Comparison of ENCODE assay signal across 12 mouse cellular contexts in genomic region chr1:170963087-170963486, GRCm38 (mm10). TPM values are rescaled to one million over a fixed set of nuclear protein-coding genes. Genes with fewer than 3 reads are reported as not detected.
DNase-seq lines count a peak whose midpoint lies in the region; ATAC-seq and TF ChIP-seq lines count a peak whose summit lies in the region.
"Had no signal": no experiment of that assay in that cellular context is flagged by ENCODE, and none has a peak within 500 bp of the region (broad histone marks: within the 10 kb centered on the region; RNA-seq: fewer than 3 reads in every experiment).

No protein-coding gene starts in this region.

- H3K27ac ChIP-seq in heart, embryonic 16.5 days (ENCODE audit: low read length), result peak overlapping the region; percentile 82; the same call in 1 of the 2 replicates
- H3K27ac ChIP-seq in lung, embryonic 15.5 days, result no peak overlapping the region
- H3K27ac ChIP-seq in MEL (ENCODE audit: control insufficient read depth, low read depth, low read length), result peak overlapping the region; percentile 82
- H3K27ac ChIP-seq in intestine, embryonic 15.5 days, result no peak overlapping the region

- no peaks in the 10 kb centered on the region for H3K36me3 ChIP-seq in heart, embryonic 16.5 days (ENCODE audit: control insufficient read depth, insufficient read depth)
- no peaks in the 10 kb centered on the region for H3K36me3 ChIP-seq in lung, embryonic 15.5 days
- peaks cover 0 to 37% of the 10 kb centered on the region in 2 experiments; a peak in 2 of 4 replicates for H3K36me3 ChIP-seq in MEL (ENCODE audit: control insufficient read depth in 1 of 2, insufficient read depth in 2 of 2, low read length in 2 of 2)
- H3K36me3 ChIP-seq in intestine, embryonic 15.5 days, result no peaks in the 10 kb centered on the region

- 55% methylated on average over 7 of the region's 7 CpGs for WGBS in heart, embryonic 16.5 days
- WGBS in lung, embryonic 15.5 days, result 53% methylated on average over 7 of the region's 7 CpGs
- 64% methylated on average over 7 of the region's 7 CpGs for WGBS in intestine, embryonic 15.5 days

- no peak for TF ChIP-seq EP300 in MEL (IDR thresholded peaks at IDR 0.05; ENCODE audit: low read depth in 1 of 2, low read length in 2 of 2)

- no peaks in the 10 kb centered on the region for H3K27me3 ChIP-seq in heart, embryonic 16.5 days (ENCODE audit: control insufficient read depth, insufficient read depth, low read length)
- H3K27me3 ChIP-seq in lung, embryonic 15.5 days, result no peaks in the 10 kb centered on the region
- H3K27me3 ChIP-seq in MEL (ENCODE audit: control insufficient read depth in 1 of 2, insufficient read depth in 2 of 2, low read length in 2 of 2), result no peaks in the 10 kb centered on the region
- H3K27me3 ChIP-seq in intestine, embryonic 15.5 days (replicated peaks), result no peaks in the 10 kb centered on the region

- intact Hi-C loops in heart, postnatal 36 days (cut with DNase I), result no loop called here

- ATAC-seq in heart, embryonic 16.5 days (replicated peaks; ENCODE audit: extremely low read depth, insufficient read depth, low FRiP score), result peak; percentile 66; the same call in 1 of the 2 replicates
- ATAC-seq in lung, embryonic 15.5 days (ENCODE audit: borderline replicate concordance, extremely low read depth, low FRiP score, low TSS enrichment), result peak; percentile 70; the same call in 1 of the 2 replicates
- ATAC-seq in intestine, embryonic 15.5 days, result peak; percentile 67

- no peak overlapping the region for H3K4me2 ChIP-seq in heart, embryonic 16.5 days (ENCODE audit: low read depth, low read length)
- H3K4me2 ChIP-seq in lung, embryonic 15.5 days, result no peak overlapping the region
- no peak overlapping the region for H3K4me2 ChIP-seq in intestine, embryonic 15.5 days (replicated peaks)

- H3K4me3 ChIP-seq in heart, embryonic 16.5 days (ENCODE audit: low read length), result no peak overlapping the region
- no peak overlapping the region for H3K4me3 ChIP-seq in lung, embryonic 15.5 days
- no peak overlapping the region for H3K4me3 ChIP-seq in MEL (ENCODE audit: control insufficient read depth in 1 of 2, insufficient read depth in 1 of 2, low read depth in 2 of 2, low read length in 2 of 2)
- no peak overlapping the region for H3K4me3 ChIP-seq in intestine, embryonic 15.5 days (replicated peaks)

- peaks cover 23% of the 10 kb centered on the region for H3K4me1 ChIP-seq in heart, embryonic 16.5 days (ENCODE audit: control insufficient read depth, insufficient read depth, low read length)
- H3K4me1 ChIP-seq in lung, embryonic 15.5 days, result peaks cover 7% of the 10 kb centered on the region
- peaks cover 24 to 35% of the 10 kb centered on the region in 2 experiments for H3K4me1 ChIP-seq in MEL (ENCODE audit: control insufficient read depth in 1 of 2, insufficient read depth in 2 of 2, low read length in 2 of 2)
- H3K4me1 ChIP-seq in intestine, embryonic 15.5 days (replicated peaks), result no peaks in the 10 kb centered on the region; the same call in 1 of the 2 replicates

- TF ChIP-seq POLR2A in MEL (IDR thresholded peaks at IDR 0.05; ENCODE audit: control insufficient read depth in 1 of 2, insufficient read depth in 1 of 2, low read depth in 1 of 2, low read length in 2 of 2, poor library complexity in 1 of 2), result no peak

- no peak for TF ChIP-seq CTCF in MEL (IDR thresholded peaks at IDR 0.05 in 2 of 3, conservative IDR thresholded peaks at IDR 0.05 in 1 of 3; ENCODE audit: control insufficient read depth in 1 of 3, insufficient read depth in 1 of 3, low read depth in 2 of 3, low read length in 3 of 3, poor library complexity in 1 of 3, severe bottlenecking in 1 of 3)

- DNase-seq in heart, postnatal 36 days, result no peak
- DNase-seq in lung, postnatal 4 days, result no peak
- peak; percentile 27 for DNase-seq in MEL (ENCODE audit: low read depth, low spot score)
- DNase-seq in cerebellum, adult 9-10 months, result no peak
- DNase-seq: cerebellum, postnatal 25 days; thymus, postnatal 25 days had no signal

- no peak overlapping the region for H3K9ac ChIP-seq in heart, embryonic 16.5 days (ENCODE audit: low read length)
- H3K9ac ChIP-seq in lung, embryonic 15.5 days, result no peak overlapping the region
- H3K9ac ChIP-seq in MEL (ENCODE audit: control insufficient read depth, low read depth, low read length, poor library complexity, severe bottlenecking), result no peak overlapping the region
- no peak overlapping the region for H3K9ac ChIP-seq in intestine, embryonic 15.5 days

- H3K79me2 ChIP-seq in MEL (ENCODE audit: control insufficient read depth, insufficient read depth, low read length, poor library complexity), result no peaks in the 10 kb centered on the region

- TF ChIP-seq RAD21 in MEL (IDR thresholded peaks at IDR 0.05; ENCODE audit: low read depth, low read length), result no peak

- H3K9me3 ChIP-seq in heart, embryonic 16.5 days (replicated peaks; ENCODE audit: control insufficient read depth, low read length), result no peaks in the 10 kb centered on the region
- no peaks in the 10 kb centered on the region for H3K9me3 ChIP-seq in lung, embryonic 15.5 days
- H3K9me3 ChIP-seq in MEL (replicated peaks; ENCODE audit: insufficient read depth, low read length), result no peaks in the 10 kb centered on the region
- no peaks in the 10 kb centered on the region for H3K9me3 ChIP-seq in intestine, embryonic 15.5 days

TF ChIP-seq in MEL, 35 proteins besides CTCF, POLR2A, EP300 and RAD21:
- TF ChIP-seq UBTF (IDR thresholded peaks at IDR 0.05; ENCODE audit: borderline replicate concordance, insufficient read depth, low read depth, low read length), result no peak
- TF ChIP-seq USF1 (IDR thresholded peaks at IDR 0.05; ENCODE audit: low read depth, low read length), result no peak
- TF ChIP-seq MAFK (IDR thresholded peaks at IDR 0.05; ENCODE audit: borderline replicate concordance, low read depth, low read length), result no peak
- no peak for TF ChIP-seq BHLHE40 (IDR thresholded peaks at IDR 0.05; ENCODE audit: borderline replicate concordance, low read depth, low read length)
- no peak for TF ChIP-seq POLR2AphosphoS5 (IDR thresholded peaks at IDR 0.05; ENCODE audit: borderline replicate concordance, low read depth, low read length)
- no peak for TF ChIP-seq SIN3A (IDR thresholded peaks at IDR 0.05; ENCODE audit: low read length)
- no peak for TF ChIP-seq KAT2A (conservative IDR thresholded peaks at IDR 0.05; ENCODE audit: low read depth, low read length)

RNA-seq across cellular contexts. Expression of gene Fcgr2b, which starts 13.3 kb away (rescaled TPM):
- 2.5 and 3.0 TPM in 2 replicates for polyA plus RNA-seq in heart, embryonic 16.5 days (2015; fragmentation: Nextera tagmentation; extraction: Ambion mirVana)
- 10 to 100 TPM in 1 of 2 experiments, 1 to 10 TPM in 1; 7.3 to 10.0 TPM for total RNA-seq in heart, postnatal 36 days (2021)
- polyA plus RNA-seq in lung, embryonic 15.5 days (2015; fragmentation: Nextera tagmentation; extraction: Ambion mirVana), result 2.8 and 3.7 TPM in 2 replicates
- 4.7 and 6.4 TPM in 2 replicates for total RNA-seq in MEL (2012; rRNA removed)
- polyA plus RNA-seq in MEL (2012; ENCODE audit: insufficient read depth in 1 of 2, insufficient read length in 2 of 2, low read depth in 1 of 2, low replicate concordance in 2 of 2, missing spikeins in 1 of 2), result 1 to 10 TPM in 1 of 2 experiments, not detected in 1; 8.2 TPM
- polyA plus RNA-seq in intestine, embryonic 15.5 days (2015; fragmentation: Nextera tagmentation; extraction: Ambion mirVana), result 1.7 and 2.1 TPM in 2 replicates

RNA-seq across cellular contexts. Expression of gene Fcrla, which starts 35.7 kb away (rescaled TPM):
- polyA plus RNA-seq in heart, embryonic 16.5 days (2015; fragmentation: Nextera tagmentation; extraction: Ambion mirVana), result 0.20 TPM in 1 of 2 replicates, not detected in the other
- total RNA-seq in heart, postnatal 36 days (2021), result under 1 TPM in 1 of 2 experiments, not detected in 1; 0.56 TPM
- 0.14 TPM in 1 of 2 replicates, not detected in the other for polyA plus RNA-seq in lung, embryonic 15.5 days (2015; fragmentation: Nextera tagmentation; extraction: Ambion mirVana)
- total RNA-seq in MEL (2012; rRNA removed), result 0.12 and 0.39 TPM in 2 replicates
- under 1 TPM in 1 of 2 experiments, not detected in 1; 0.18 TPM for polyA plus RNA-seq in MEL (2012; ENCODE audit: insufficient read depth in 1 of 2, insufficient read length in 2 of 2, low read depth in 1 of 2, low replicate concordance in 2 of 2, missing spikeins in 1 of 2)
- polyA plus RNA-seq in intestine, embryonic 15.5 days (2015; fragmentation: Nextera tagmentation; extraction: Ambion mirVana), result not detected in 2 replicates
- total RNA-seq: left cerebral cortex, postnatal 25 days had no signal
- polyA plus RNA-seq: frontal cortex, adult 2 months had no signal

RNA-seq across cellular contexts. Expression of gene Fcrlb, which starts 50.3 kb away (rescaled TPM):
- 0.11 TPM in 1 of 2 replicates, not detected in the other for polyA plus RNA-seq in heart, embryonic 16.5 days (2015; fragmentation: Nextera tagmentation; extraction: Ambion mirVana)
- not detected for total RNA-seq in heart, postnatal 36 days (2021)
- polyA plus RNA-seq in lung, embryonic 15.5 days (2015; fragmentation: Nextera tagmentation; extraction: Ambion mirVana), result not detected in 2 replicates
- total RNA-seq in MEL (2012; rRNA removed), result not detected in 2 replicates
- not detected for polyA plus RNA-seq in MEL (2012; ENCODE audit: insufficient read depth in 1 of 2, insufficient read length in 2 of 2, low read depth in 1 of 2, low replicate concordance in 2 of 2, missing spikeins in 1 of 2)
- polyA plus RNA-seq in intestine, embryonic 15.5 days (2015; fragmentation: Nextera tagmentation; extraction: Ambion mirVana), result 0.11 and 0.16 TPM in 2 replicates
- total RNA-seq: megakaryocyte, adult 5-6 weeks had no signal

RNA-seq across cellular contexts. Expression of gene Fcgr4, which starts 55.6 kb away (rescaled TPM):
- 1.1 and 1.3 TPM in 2 replicates for polyA plus RNA-seq in heart, embryonic 16.5 days (2015; fragmentation: Nextera tagmentation; extraction: Ambion mirVana)
- under 1 TPM in 1 of 2 experiments, not detected in 1; 0.76 TPM for total RNA-seq in heart, postnatal 36 days (2021)
- polyA plus RNA-seq in lung, embryonic 15.5 days (2015; fragmentation: Nextera tagmentation; extraction: Ambion mirVana), result 0.42 and 0.66 TPM in 2 replicates
- not detected in 2 replicates for total RNA-seq in MEL (2012; rRNA removed)
- not detected for polyA plus RNA-seq in MEL (2012; ENCODE audit: insufficient read depth in 1 of 2, insufficient read length in 2 of 2, low read depth in 1 of 2, low replicate concordance in 2 of 2, missing spikeins in 1 of 2)
- 1.7 and 1.8 TPM in 2 replicates for polyA plus RNA-seq in intestine, embryonic 15.5 days (2015; fragmentation: Nextera tagmentation; extraction: Ambion mirVana)
- total RNA-seq: left cerebral cortex, postnatal 25 days had no signal

Comparison
In these comparisons a context has a peak if more than half of its experiments do, and no peak if none do; other contexts are left out.
1. H3K27ac ChIP-seq: peak in heart, embryonic 16.5 days (single experiment) and MEL (single experiment); none in lung, embryonic 15.5 days (single experiment) and intestine, embryonic 15.5 days (single experiment).
2. Peak in every context shown above with its lines, with median percentiles within 50 percentile points of each other: ATAC-seq.